Mouse (Mus musculus) CH12.LX (cell line): ENCODE data around the gene Rrm2. TPM values are rescaled to one million over a fixed set of nuclear protein-coding genes. Genes with fewer than 3 reads are reported as not detected.

Experiments
- DNase-seq: peaks from one replicate; pipeline ENCODE4 v3.0.0-alpha.2; 2013; ENCODE audit errors: extremely low read depth
- H3K27ac ChIP-seq: 2 replicates; pipeline ENCODE4 v1.5.1; 2012; ENCODE audit warnings: low read depth, mild to moderate bottlenecking, control low read depth, moderate library complexity; ENCODE audit not compliant: insufficient read depth
- H3K27me3 ChIP-seq: replicated peaks from 2 replicates; pipeline ENCODE3; 2012; ENCODE audit warnings: inconsistent platforms
- H3K36me3 ChIP-seq, 2 experiments: replicated peaks in 1 of 2; 2 replicates each; pipeline versions ENCODE3 to v1.6.1; 2012; ENCODE audit warnings: inconsistent platforms in 1 of 2, low read length in 1 of 2, mild to moderate bottlenecking in 1 of 2, mixed read lengths in 1 of 2, moderate library complexity in 1 of 2; ENCODE audit not compliant: control insufficient read depth in 1 of 2, insufficient read depth in 1 of 2
- H3K4me1 ChIP-seq, 2 experiments: 2 replicates each; pipeline ENCODE4 v1.6.1; 2012; ENCODE audit warnings: inconsistent platforms in 1 of 2, moderate library complexity in 1 of 2; ENCODE audit not compliant: insufficient read depth in 2 of 2, control insufficient read depth in 1 of 2
- H3K4me2 ChIP-seq: 2 replicates; pipeline ENCODE4 v1.6.1; 2012; ENCODE audit warnings: low read depth, mild to moderate bottlenecking, control low read depth; ENCODE audit not compliant: poor library complexity, insufficient read depth, severe bottlenecking
- H3K4me3 ChIP-seq, 3 experiments: fragments of 150-350 bp in 1 of 3; sonication (generic) in 1 of 3; replicated peaks in 1 of 3; 2 replicates each; pipeline versions ENCODE3 to v1.5.1; 2011 to 2012; ENCODE audit warnings: low read depth in 2 of 3, low read length in 2 of 3, mild to moderate bottlenecking in 2 of 3, moderate library complexity in 2 of 3, control low read depth in 1 of 3, improper control_type of control experiment in 1 of 3, inconsistent platforms in 1 of 3, mixed read lengths in 1 of 3; ENCODE audit not compliant: poor library complexity in 1 of 3
- H3K79me2 ChIP-seq: replicated peaks from 2 replicates; pipeline ENCODE4 v1.6.1; 2012; ENCODE audit warnings: mild to moderate bottlenecking, moderate library complexity; ENCODE audit not compliant: control insufficient read depth, poor library complexity, insufficient read depth, severe bottlenecking; ENCODE audit errors: extremely low read depth
- H3K9ac ChIP-seq: 2 replicates; pipeline ENCODE4 v1.6.1; 2012; ENCODE audit warnings: low read depth, mild to moderate bottlenecking, control low read depth, moderate library complexity; ENCODE audit not compliant: insufficient read depth
- H3K9me3 ChIP-seq: replicated peaks from 2 replicates; pipeline ENCODE3; 2012; ENCODE audit warnings: low read length, inconsistent platforms, mixed read lengths
- CTCF ChIP-seq, 2 experiments: IDR thresholded peaks in 1 of 2; conservative IDR thresholded peaks in 1 of 2; 2 replicates each; pipeline ENCODE4 v1.5.1; 2011 to 2012; ENCODE audit warnings: low read depth in 2 of 2, low read length in 2 of 2, improper control_type of control experiment in 1 of 2, inconsistent platforms in 1 of 2, mild to moderate bottlenecking in 1 of 2, moderate library complexity in 1 of 2
- E2F4 ChIP-seq: IDR thresholded peaks from 2 replicates; pipeline ENCODE4 v1.6.1; 2011; ENCODE audit warnings: low read depth, low read length, improper control_type of control experiment; ENCODE audit not compliant: insufficient replicate concordance
- ELF1 ChIP-seq: IDR thresholded peaks from 2 replicates; pipeline ENCODE4 v1.6.1; 2014; ENCODE audit warnings: low read depth, mild to moderate bottlenecking, inconsistent platforms, low read length, improper control_type of control experiment
- GABPA ChIP-seq: IDR thresholded peaks from 2 replicates; pipeline ENCODE4 v1.6.1; 2012; ENCODE audit warnings: low read depth, low read length, improper control_type of control experiment, inconsistent platforms; ENCODE audit not compliant: insufficient replicate concordance
- HCFC1 ChIP-seq: IDR thresholded peaks from 2 replicates; pipeline ENCODE4 v1.6.1; 2012; ENCODE audit warnings: low read depth, mild to moderate bottlenecking, inconsistent platforms, low read length, improper control_type of control experiment
- JUN ChIP-seq: IDR thresholded peaks from 2 replicates; pipeline ENCODE4 v1.6.1; 2011; ENCODE audit warnings: low read depth, mild to moderate bottlenecking, low read length, improper control_type of control experiment, moderate library complexity; ENCODE audit not compliant: insufficient read depth
- JUND ChIP-seq: conservative IDR thresholded peaks from 2 replicates; pipeline ENCODE4 v1.6.1; 2011; ENCODE audit warnings: low read depth, low read length, improper control_type of control experiment
- MAX ChIP-seq: IDR thresholded peaks from 2 replicates; pipeline ENCODE4 v1.6.1; 2011; ENCODE audit warnings: low read length, improper control_type of control experiment
- MXI1 ChIP-seq: IDR thresholded peaks from 2 replicates; pipeline ENCODE4 v1.6.1; 2011; ENCODE audit warnings: mild to moderate bottlenecking, low read depth, low read length, improper control_type of control experiment
- MYC ChIP-seq: IDR thresholded peaks from 2 replicates; pipeline ENCODE4 v1.6.1; 2011; ENCODE audit warnings: low read depth, mild to moderate bottlenecking, improper control_type of control experiment, low read length
- NELFE ChIP-seq: IDR thresholded peaks from 2 replicates; pipeline ENCODE4 v1.6.1; 2011; ENCODE audit warnings: low read depth, low read length, improper control_type of control experiment
- NRF1 ChIP-seq: IDR thresholded peaks from 2 replicates; pipeline ENCODE4 v1.6.1; 2014; ENCODE audit warnings: low read depth, mild to moderate bottlenecking, inconsistent platforms, low read length, improper control_type of control experiment, moderate library complexity
- PAX5 ChIP-seq: IDR thresholded peaks from 2 replicates; pipeline ENCODE4 v1.6.1; 2012; ENCODE audit warnings: low read length, inconsistent platforms, mixed read lengths
- POLR2A ChIP-seq: IDR thresholded peaks from 2 replicates; pipeline ENCODE4 v1.6.1; 2011; ENCODE audit warnings: low read depth, mild to moderate bottlenecking, improper control_type of control experiment, low read length
- TBP ChIP-seq: conservative IDR thresholded peaks from 2 replicates; pipeline ENCODE4 v1.6.1; 2011; ENCODE audit warnings: low read depth, low read length, improper control_type of control experiment
- USF1 ChIP-seq: IDR thresholded peaks from 2 replicates; pipeline ENCODE4 v1.6.1; 2014; ENCODE audit warnings: low read depth, mild to moderate bottlenecking, inconsistent platforms, low read length, improper control_type of control experiment
- ZKSCAN1 ChIP-seq: IDR thresholded peaks from 2 replicates; pipeline ENCODE4 v1.6.1; 2012; ENCODE audit warnings: low read depth, inconsistent platforms, low read length, improper control_type of control experiment, borderline replicate concordance
- dilution Hi-C: fragments of 300-500 bp; cut with MboI; formaldehyde crosslinking; loops from 2 replicates; pipeline ENCODE4 v1.14.3; 2020; ENCODE audit warnings: low sequenced_read_pairs; ENCODE audit not compliant: extremely low pct_unique_long_range_greater_than_20kb, extremely low pct_ligation_motif_present
- in situ Hi-C: fragments of 300-500 bp; cut with MboI; formaldehyde crosslinking; loops from 3 replicates; pipeline ENCODE4 v1.14.3; 2019; ENCODE audit warnings: low sequenced_read_pairs, low pct_ligation_motif_present, low pct_unique_long_range_greater_than_20kb, mixed read lengths
- polyA plus RNA-seq: library from polyadenylated mRNA; unstranded; fragments of >175 nt; gene quantifications from 2 replicates; pipeline ENCODE4 v1.2.1, GENCODE M21; 2012; ENCODE audit warnings: low read depth; ENCODE audit not compliant: insufficient read length
- total RNA-seq, 2 experiments: library from RNA; depleted of rRNA; stranded (reverse); fragments of 300-350 nt in 1 of 2; fragments of >200 nt in 1 of 2; gene quantifications; 2 replicates each; pipeline ENCODE4 v1.2.3; 2012 to 2014

The Rrm2 gene
- total and polyA plus RNA-seq, 3 experiments = 89.0 to 214 (median 180) TPM

DNA sequence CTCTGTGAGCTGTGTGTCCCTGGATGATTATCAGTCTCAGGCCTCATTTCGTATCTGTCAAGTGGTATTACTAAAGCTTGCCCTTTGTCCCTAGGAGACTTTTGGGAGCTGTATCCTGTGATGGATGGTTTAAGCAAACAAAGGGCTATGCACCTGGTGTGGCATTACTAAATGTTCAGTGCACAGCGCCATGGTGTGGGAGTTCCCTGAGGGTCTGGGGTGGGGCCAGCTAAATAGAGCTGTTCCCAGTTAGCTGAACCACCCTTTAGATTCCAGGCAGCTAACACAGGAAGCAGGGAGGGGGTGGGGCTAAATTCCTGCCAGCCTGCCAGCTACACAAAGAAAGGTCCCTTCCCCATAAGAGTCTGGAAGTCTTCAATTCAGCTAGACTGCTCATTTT lies 16.3 kb downstream of the Rrm2 start:
- no peaks in the 10 kb centered on the region for H3K4me1 ChIP-seq
- in situ Hi-C loops = no loop called here
- no peaks in the 10 kb centered on the region for H3K9me3 ChIP-seq
- peaks cover 0 to 2% of the 10 kb centered on the region in 2 experiments for H3K36me3 ChIP-seq
- no peak overlapping the region for H3K4me2 ChIP-seq
- no peak for DNase-seq
- no peaks in the 10 kb centered on the region for H3K27me3 ChIP-seq
- no peaks in the 10 kb centered on the region for H3K79me2 ChIP-seq
- TF ChIP-seq CTCF (conservative IDR thresholded peaks at IDR 0.05 in 1 of 2, IDR thresholded peaks at IDR 0.05 in 1 of 2; ENCODE audit: low read depth in 2 of 2, low read length in 2 of 2) (no peak), GABPA (no peak), POLR2A (no peak), MAX (no peak)
- TF ChIP-seq, all 38 proteins: peak for 0
- Histone ChIP-seq H3K4me3 (no peak overlapping the region), H3K9ac (no peak overlapping the region), H3K27ac (no peak overlapping the region)
- dilution Hi-C loops = no loop called here

DNA sequence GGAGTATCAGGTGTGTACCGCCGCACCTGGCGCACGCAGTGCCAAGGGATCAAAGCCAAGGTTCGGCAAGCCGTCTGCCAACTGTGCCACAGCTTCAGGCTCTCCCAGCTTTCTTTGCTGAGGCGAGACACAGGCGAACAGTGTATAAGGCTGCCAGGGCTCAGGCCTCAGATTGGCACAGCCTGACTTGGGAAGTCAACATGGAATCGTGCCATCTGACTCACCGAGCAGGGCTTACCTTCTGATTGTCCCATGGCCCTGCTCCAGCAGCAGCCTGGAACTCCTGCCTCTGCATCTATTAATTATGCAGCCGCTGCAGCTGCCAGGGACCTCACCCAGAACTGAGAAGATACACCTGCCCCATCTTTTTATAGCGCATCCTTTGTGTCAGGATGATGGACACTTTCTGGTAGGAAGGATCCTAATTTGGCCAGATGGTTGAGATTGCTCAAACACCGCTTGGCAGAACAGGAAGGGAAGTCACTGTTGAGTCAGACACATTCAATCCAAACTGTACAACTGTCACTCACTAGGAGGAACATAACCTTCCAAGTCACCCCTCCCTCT lies 26.9 kb downstream of the Rrm2 start:
- TF ChIP-seq POLR2A (no peak), NRF1 (no peak), ELF1 (no peak), MXI1 (no peak), NELFE (no peak), TBP (no peak), E2F4 (no peak), JUN (no peak), MYC (no peak), CTCF (conservative IDR thresholded peaks at IDR 0.05 in 1 of 2, IDR thresholded peaks at IDR 0.05 in 1 of 2; ENCODE audit: low read depth in 2 of 2, low read length in 2 of 2) (no peak), HCFC1 (no peak), USF1 (no peak), PAX5 (no peak), JUND (no peak), ZKSCAN1 (no peak)
- Histone ChIP-seq H3K4me1 (peaks cover 0 to 2% of the 10 kb centered on the region in 2 experiments; a peak in 1 of 4 replicates), H3K27me3 (no peaks in the 10 kb centered on the region), H3K79me2 (no peaks in the 10 kb centered on the region), H3K9ac (no peak overlapping the region), H3K4me3 (no peak overlapping the region), H3K36me3 (no peaks in the 10 kb centered on the region), H3K4me2 (no peak overlapping the region), H3K9me3 (no peaks in the 10 kb centered on the region), H3K27ac (no peak overlapping the region)
- no peak for DNase-seq
- in situ Hi-C loops = no loop called here
- dilution Hi-C loops = no loop called here
